Mouse (Mus musculus) heart, adult 2 months (tissue): ENCODE results near the gene Adgrv1. TPM values are rescaled to one million over a fixed set of nuclear protein-coding genes. Genes with fewer than 3 reads are reported as not detected.

Experiments
- DNase-seq, 2 experiments: peaks; one replicate each; pipeline ENCODE4 v3.0.0; 2021
- H3K27ac ChIP-seq: fragments of 200-600 bp; 2 replicates; pipeline ENCODE4 v1.8.1; 2022
- H3K27me3 ChIP-seq: fragments of 200-500 bp; 2 replicates; pipeline ENCODE4 v1.6.1; 2012; ENCODE audit warnings: mild to moderate bottlenecking, low read length, inconsistent platforms, mixed read lengths; ENCODE audit not compliant: control insufficient read depth, insufficient read depth
- H3K36me3 ChIP-seq: fragments of 200-500 bp; 2 replicates; pipeline ENCODE4 v1.6.1; 2012; ENCODE audit warnings: low read length, inconsistent platforms; ENCODE audit not compliant: control insufficient read depth, insufficient read depth
- H3K4me1 ChIP-seq: fragments of 200-500 bp; 2 replicates; pipeline ENCODE4 v1.6.1; 2011; ENCODE audit warnings: low read length; ENCODE audit not compliant: control insufficient read depth, insufficient read depth
- H3K4me3 ChIP-seq: fragments of 200-600 bp; 2 replicates; pipeline ENCODE4 v1.8.1; 2022
- H3K79me2 ChIP-seq: fragments of 200-500 bp; replicated peaks from 2 replicates; pipeline ENCODE4 v1.6.1; 2012; ENCODE audit warnings: mild to moderate bottlenecking, inconsistent platforms, low read length, moderate library complexity, mixed read lengths; ENCODE audit not compliant: control insufficient read depth, insufficient read depth
- H3K9ac ChIP-seq: fragments of 200-500 bp; 2 replicates; pipeline ENCODE4 v1.6.1; 2012; ENCODE audit warnings: low read depth, mild to moderate bottlenecking, control low read depth, inconsistent platforms, low read length, mixed read lengths
- CTCF ChIP-seq: fragments of 200-600 bp; IDR thresholded peaks from 2 replicates; pipeline ENCODE4 v1.8.1; 2022; ENCODE audit warnings: antibody characterized with exemption, mild to moderate bottlenecking, moderate library complexity
- EP300 ChIP-seq: fragments of 200-500 bp; IDR thresholded peaks from 2 replicates; pipeline ENCODE4 v1.6.1; 2011; ENCODE audit warnings: low read depth, low read length, control low read depth; ENCODE audit not compliant: insufficient read depth
- POLR2A ChIP-seq: fragments of 200-500 bp; IDR thresholded peaks from 2 replicates; pipeline ENCODE4 v1.6.1; 2011; ENCODE audit warnings: mild to moderate bottlenecking, low read depth, low read length, control low read depth; ENCODE audit not compliant: insufficient read depth
- WGBS: fragments of 180-500 bp; shearing (Covaris S2); methylation state at CpG from one replicate; pipeline ENCODE4 v1.1.7; 2018; 5-methylcytosine and 5-hydroxymethylcytosine counted together
- intact Hi-C: fragments of 180-260 bp; cut with DNase I; formaldehyde crosslinking; loops from one replicate; pipeline ENCODE4 v1.15.1; 2025
- long read RNA-seq: library from polyadenylated mRNA; stranded (forward); transcript quantifications from one replicate; pipeline ENCODE4 v2.0.0, GENCODE M21; 2021
- polyA plus RNA-seq: library from polyadenylated mRNA; depleted of rRNA; stranded (reverse); fragments of >200 nt; gene quantifications from 2 replicates; pipeline ENCODE4 v1.2.3, GENCODE M21; 2012; rRNA removed
- total RNA-seq, 2 experiments: library from RNA; stranded (reverse); gene quantifications; 2 replicates each; pipeline ENCODE4 v1.2.3; 2021

Gene Adgrv1
- total RNA-seq (under 1 TPM in 1 of 2 experiments, not detected in 1; 0.30 TPM), polyA plus RNA-seq (0.18 and 0.35 TPM in 2 replicates)
- long read RNA-seq, result 0 reads

- Histone ChIP-seq H3K4me3 (peak within 1 kb of the TSS; percentile 6; the same call in 1 of the 2 replicates), H3K36me3 (no peaks in the 10 kb centered on the region), H3K4me1 (no peaks in the 10 kb centered on the region), H3K79me2 (no peaks in the 10 kb centered on the region), H3K27me3 (peaks cover 7% of the 10 kb centered on the region), H3K27ac (no peak within 1 kb of the TSS), H3K9ac (no peak within 1 kb of the TSS)
- TF ChIP-seq POLR2A, result no peak
- TF ChIP-seq CTCF, result no peak
- no peak for TF ChIP-seq EP300
- 3% methylated on average over 42 of the region's 42 CpGs for WGBS
- DNase-seq, result peak; percentile 29 to 49
- intact Hi-C loops, result no loop called here
Observed at GRCm38 (mm10) chr13:81632720-81633415, at the start of gene Adgrv1. Gene Adgrv1, minus strand, starts transcription at chr13:81633154.

- no peak overlapping the region for H3K27ac ChIP-seq
- no peak for DNase-seq
- TF ChIP-seq CTCF (no peak), EP300 (no peak), POLR2A (no peak)
- H3K27me3 ChIP-seq, result no peaks in the 10 kb centered on the region
- WGBS, result 73% methylated on average over 8 of the region's 8 CpGs
- intact Hi-C loops, result no loop called here
- H3K9ac ChIP-seq, result no peak overlapping the region
- no peaks in the 10 kb centered on the region for H3K79me2 ChIP-seq
- no peaks in the 10 kb centered on the region for H3K4me1 ChIP-seq
- no peak overlapping the region for H3K4me3 ChIP-seq
- H3K36me3 ChIP-seq, result no peaks in the 10 kb centered on the region; the same call in 1 of the 2 replicates
Observed at GRCm38 (mm10) chr13:81675333-81675732, 42.4 kb upstream of the Adgrv1 start.

GRCm38 (mm10) chr13:81667713-81668112, 34.8 kb upstream of the Adgrv1 start:
- Histone ChIP-seq H3K4me1 (peaks cover 3% of the 10 kb centered on the region), H3K27ac (no peak overlapping the region), H3K36me3 (peaks cover 4% of the 10 kb centered on the region), H3K9ac (no peak overlapping the region), H3K4me3 (no peak overlapping the region), H3K79me2 (peaks cover 5% of the 10 kb centered on the region; the same call in 1 of the 2 replicates), H3K27me3 (no peaks in the 10 kb centered on the region)
- intact Hi-C loops, result no loop called here
- 79% methylated on average over 5 of the region's 5 CpGs for WGBS
- TF ChIP-seq EP300, result no peak
- TF ChIP-seq POLR2A, result no peak
- no peak for TF ChIP-seq CTCF
- no peak for DNase-seq

- H3K9ac ChIP-seq, result no peak overlapping the region
- peaks cover 5% of the 10 kb centered on the region for H3K4me1 ChIP-seq
- peaks cover 5% of the 10 kb centered on the region for H3K36me3 ChIP-seq
- no peak overlapping the region for H3K27ac ChIP-seq
- intact Hi-C loops, result no loop called here
- H3K79me2 ChIP-seq, result peaks cover 5% of the 10 kb centered on the region
- 69% methylated on average over 5 of the region's 5 CpGs for WGBS
- H3K27me3 ChIP-seq, result no peaks in the 10 kb centered on the region
- DNase-seq, result no peak
- no peak overlapping the region for H3K4me3 ChIP-seq
- no peak for TF ChIP-seq CTCF
- TF ChIP-seq POLR2A, result no peak
- TF ChIP-seq EP300, result no peak
Observed at GRCm38 (mm10) chr13:81664331-81664698, 31.4 kb upstream of the Adgrv1 start.

- H3K36me3 ChIP-seq, result peaks cover 5% of the 10 kb centered on the region
- DNase-seq, result no peak
- H3K4me3 ChIP-seq, result no peak overlapping the region
- H3K79me2 ChIP-seq, result peaks cover 5% of the 10 kb centered on the region
- H3K9ac ChIP-seq, result no peak overlapping the region
- no peaks in the 10 kb centered on the region for H3K27me3 ChIP-seq
- intact Hi-C loops, result no loop called here
- no peak for TF ChIP-seq POLR2A
- no peak for TF ChIP-seq CTCF
- TF ChIP-seq EP300, result no peak
- no peak overlapping the region for H3K27ac ChIP-seq
- peaks cover 6% of the 10 kb centered on the region for H3K4me1 ChIP-seq
- 80% methylated on average over 12 of the region's 12 CpGs for WGBS
Observed at GRCm38 (mm10) chr13:81663566-81664330, 30.8 kb upstream of the Adgrv1 start.
